Mouse (Mus musculus): ENCODE data around the gene Ttyh3. TPM values are rescaled to one million over a fixed set of nuclear protein-coding genes. Genes with fewer than 3 reads are reported as not detected.

Ttyh3 gene
- total and polyA plus RNA-seq, 2 experiments from 2014 or later: 56.6 to 196 TPM

DNA sequence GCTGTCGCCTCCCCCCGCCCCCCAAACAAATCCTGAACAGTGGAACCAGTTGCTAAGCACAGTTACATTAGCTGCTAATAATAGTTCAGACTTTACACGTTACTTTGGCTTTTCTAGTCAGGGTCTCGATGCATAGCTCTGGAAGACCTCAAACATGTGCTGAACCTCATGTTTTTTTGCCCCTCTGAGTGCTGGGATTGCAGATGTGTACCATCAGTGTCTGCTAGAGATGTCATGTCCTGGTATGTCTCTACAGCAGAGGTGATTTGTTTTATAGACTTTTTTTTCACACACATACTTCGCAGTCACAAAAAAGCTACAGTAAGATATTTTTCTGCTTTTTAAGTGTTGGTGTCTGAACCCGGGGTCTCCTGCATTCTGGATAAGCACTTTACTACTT is 23.3 kb upstream of the Ttyh3 start:
- no peak for DNase-seq (ENCODE audit: low spot score)
- TF ChIP-seq CTCF (IDR thresholded peaks at IDR 0.05): no peak
- H3K9ac ChIP-seq (replicated peaks; ENCODE audit: low read length, poor library complexity, severe bottlenecking): no peak overlapping the region
- 90% methylated on average over 6 of the region's 6 CpGs for WGBS
- no peaks in the 10 kb centered on the region for H3K4me1 ChIP-seq (ENCODE audit: insufficient read depth, low read length)
- H3K27me3 ChIP-seq (ENCODE audit: insufficient read depth, low read length): no peaks in the 10 kb centered on the region
- H3K4me3 ChIP-seq (ENCODE audit: low read depth, low read length): no peak overlapping the region
- H3K9me3 ChIP-seq (ENCODE audit: low read length): no peaks in the 10 kb centered on the region
- no peak for ATAC-seq (ENCODE audit: low FRiP score)
- H3K4me2 ChIP-seq (ENCODE audit: low read depth, low read length, poor library complexity, severe bottlenecking): no peak overlapping the region
- H3K36me3 ChIP-seq (ENCODE audit: insufficient read depth, low read length): peaks cover 47% of the 10 kb centered on the region
- H3K27ac ChIP-seq (ENCODE audit: low read depth, low read length): no peak overlapping the region

DNA sequence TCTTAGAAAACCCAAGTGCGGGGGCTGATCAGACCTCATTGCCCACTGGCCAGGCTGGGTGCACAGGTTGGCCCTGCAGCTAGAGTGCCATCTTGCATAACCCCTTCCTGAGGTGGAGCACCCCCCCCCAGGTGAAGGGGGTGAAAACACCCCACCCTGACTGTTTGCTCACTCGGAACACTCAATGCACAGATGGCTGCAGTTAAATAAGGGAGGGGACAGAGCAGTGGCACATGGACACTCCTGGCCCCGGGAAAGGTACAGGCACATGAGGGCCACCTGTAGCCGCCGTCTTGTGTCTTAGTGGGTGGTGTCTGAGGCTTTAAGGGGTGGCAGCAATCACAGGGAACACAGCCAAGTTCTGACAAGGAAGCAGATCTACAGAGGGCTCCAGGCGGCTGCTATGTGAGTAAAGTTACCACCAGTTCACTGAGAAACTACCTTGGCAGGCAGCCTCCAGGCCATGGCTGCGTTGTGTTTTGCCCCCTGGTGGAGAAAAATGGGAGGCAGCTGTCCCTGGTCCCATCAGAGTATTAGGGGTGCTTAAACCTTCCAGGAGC is 14.9 kb upstream of the Ttyh3 start:
- Histone ChIP-seq H3K36me3 (ENCODE audit: insufficient read depth, low read length) (peaks cover 21% of the 10 kb centered on the region), H3K27me3 (ENCODE audit: insufficient read depth, low read length) (no peaks in the 10 kb centered on the region), H3K27ac (ENCODE audit: low read depth, low read length) (0 out of 2 replicates have a peak overlapping the region, but pooled peaks have one; percentile 34), H3K4me3 (ENCODE audit: low read depth, low read length) (no peak overlapping the region), H3K9me3 (ENCODE audit: low read length) (no peaks in the 10 kb centered on the region), H3K9ac (replicated peaks; ENCODE audit: low read length, poor library complexity, severe bottlenecking) (no peak overlapping the region), H3K4me1 (ENCODE audit: insufficient read depth, low read length) (peaks cover 13% of the 10 kb centered on the region; the same call in 1 of the 2 replicates), H3K4me2 (ENCODE audit: low read depth, low read length, poor library complexity, severe bottlenecking) (no peak overlapping the region)
- 56% methylated on average over 7 of the region's 7 CpGs for WGBS
- peak; percentile 76 for DNase-seq (ENCODE audit: low spot score)
- no peak for ATAC-seq (ENCODE audit: low FRiP score)
- peak; percentile 79 for TF ChIP-seq CTCF (IDR thresholded peaks at IDR 0.05)

DNA sequence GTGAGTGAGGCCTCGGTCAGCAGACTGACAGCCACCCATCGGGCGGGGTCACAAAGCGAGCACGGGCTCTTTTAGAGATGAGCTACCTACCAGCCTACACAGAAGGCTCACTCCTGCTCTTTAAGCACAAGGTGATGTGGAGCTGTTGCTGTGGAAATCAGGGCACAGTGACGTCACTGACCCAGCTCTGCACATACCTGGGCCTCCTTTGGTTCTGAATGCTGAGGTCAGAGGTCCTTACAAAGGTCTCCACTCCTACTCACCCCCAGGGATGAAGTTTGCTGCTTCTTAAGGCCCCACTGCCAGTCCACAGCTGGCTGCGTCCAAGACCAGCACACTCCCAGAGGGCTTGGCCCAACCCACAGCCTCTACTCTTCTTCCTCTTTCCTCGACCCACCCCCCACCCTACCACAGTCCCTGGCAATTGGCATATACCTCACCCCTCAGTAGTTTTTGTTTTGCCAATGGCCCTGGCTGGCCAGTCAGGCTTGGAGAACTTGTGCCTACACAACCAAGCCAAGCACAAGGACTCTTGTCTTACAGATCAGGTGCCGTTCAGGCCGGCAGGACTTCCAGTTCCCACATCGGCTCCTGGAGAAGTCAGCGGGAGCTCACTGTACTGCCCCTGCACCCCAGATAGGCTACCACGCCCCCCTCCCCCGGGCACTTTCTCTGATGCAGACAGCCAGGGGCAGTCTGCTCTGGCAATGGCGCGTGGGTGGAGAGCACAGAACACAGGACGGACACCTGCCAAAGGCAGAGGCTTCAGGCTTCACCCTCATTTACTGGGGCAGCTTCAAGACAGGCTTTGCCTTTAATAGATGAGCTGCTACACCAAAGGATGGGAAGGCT is 14.1 kb upstream of the Ttyh3 start:
- Histone ChIP-seq H3K9ac (replicated peaks; ENCODE audit: low read length, poor library complexity, severe bottlenecking) (0 out of 2 replicates have a peak overlapping the region, but pooled peaks have one; percentile 19), H3K27me3 (ENCODE audit: insufficient read depth, low read length) (no peaks in the 10 kb centered on the region), H3K36me3 (ENCODE audit: insufficient read depth, low read length) (peaks cover 19% of the 10 kb centered on the region), H3K4me1 (ENCODE audit: insufficient read depth, low read length) (peaks cover 13% of the 10 kb centered on the region; the same call in 1 of the 2 replicates), H3K4me3 (ENCODE audit: low read depth, low read length) (no peak overlapping the region), H3K4me2 (ENCODE audit: low read depth, low read length, poor library complexity, severe bottlenecking) (no peak overlapping the region), H3K27ac (ENCODE audit: low read depth, low read length) (0 out of 2 replicates have a peak overlapping the region, but pooled peaks have one; percentile 34), H3K9me3 (ENCODE audit: low read length) (no peaks in the 10 kb centered on the region)
- 69% methylated on average over 17 of the region's 17 CpGs for WGBS
- no peak for DNase-seq (ENCODE audit: low spot score)
- no peak for ATAC-seq (ENCODE audit: low FRiP score)
- no peak for TF ChIP-seq CTCF (IDR thresholded peaks at IDR 0.05)

DNA sequence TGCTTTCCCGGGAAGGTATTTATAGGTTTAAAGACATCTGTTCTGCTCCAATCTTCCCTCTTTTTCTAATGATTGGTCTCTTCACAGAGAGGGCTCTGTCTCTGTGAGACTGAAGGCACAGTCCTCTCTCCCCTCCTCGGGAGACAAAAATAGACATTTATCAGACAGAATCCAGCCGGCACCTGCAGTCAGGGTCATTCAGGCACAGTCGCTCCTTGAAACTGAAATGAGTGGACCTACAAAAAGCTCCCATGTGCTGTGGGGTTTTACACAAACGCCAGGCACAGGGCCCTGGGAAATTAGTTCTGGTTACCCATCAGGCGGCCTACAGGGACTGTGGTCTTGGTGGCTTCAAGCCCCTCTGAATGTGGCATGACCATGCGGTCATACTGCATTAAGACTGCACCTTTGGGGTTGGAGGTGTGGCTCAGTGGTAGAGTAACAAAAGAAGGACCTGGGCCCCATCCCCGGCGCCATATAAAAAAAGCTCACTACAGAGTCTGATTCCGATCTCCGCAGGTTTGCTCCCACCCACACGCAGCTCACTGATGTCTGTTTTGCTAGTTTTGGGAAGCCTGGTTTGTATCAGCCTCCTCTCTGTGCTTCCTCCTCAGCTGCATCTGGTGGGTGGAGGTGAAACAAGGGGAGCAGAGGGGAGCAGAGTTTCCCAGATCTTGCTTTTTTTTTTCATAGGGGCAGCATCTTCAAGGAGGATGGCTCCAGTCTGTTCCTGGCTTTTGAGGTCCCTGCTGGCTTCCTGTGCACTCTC is 13.2 kb upstream of the Ttyh3 start:
- DNase-seq (ENCODE audit: low spot score) (no peak), ATAC-seq (ENCODE audit: low FRiP score) (no peak)
- H3K4me1 ChIP-seq (ENCODE audit: insufficient read depth, low read length): peaks cover 13% of the 10 kb centered on the region; the same call in 1 of the 2 replicates
- WGBS: 58% methylated on average over 12 of the region's 12 CpGs
- no peak for TF ChIP-seq CTCF (IDR thresholded peaks at IDR 0.05)
- H3K9ac ChIP-seq (replicated peaks; ENCODE audit: low read length, poor library complexity, severe bottlenecking): 0 out of 2 replicates have a peak overlapping the region, but pooled peaks have one; percentile 19
- peaks cover 19% of the 10 kb centered on the region for H3K36me3 ChIP-seq (ENCODE audit: insufficient read depth, low read length)
- H3K27ac ChIP-seq (ENCODE audit: low read depth, low read length): 0 out of 2 replicates have a peak overlapping the region, but pooled peaks have one; percentile 6
- H3K9me3 ChIP-seq (ENCODE audit: low read length): no peaks in the 10 kb centered on the region
- no peak overlapping the region for H3K4me3 ChIP-seq (ENCODE audit: low read depth, low read length)
- H3K4me2 ChIP-seq (ENCODE audit: low read depth, low read length, poor library complexity, severe bottlenecking): no peak overlapping the region
- H3K27me3 ChIP-seq (ENCODE audit: insufficient read depth, low read length): no peaks in the 10 kb centered on the region

DNA sequence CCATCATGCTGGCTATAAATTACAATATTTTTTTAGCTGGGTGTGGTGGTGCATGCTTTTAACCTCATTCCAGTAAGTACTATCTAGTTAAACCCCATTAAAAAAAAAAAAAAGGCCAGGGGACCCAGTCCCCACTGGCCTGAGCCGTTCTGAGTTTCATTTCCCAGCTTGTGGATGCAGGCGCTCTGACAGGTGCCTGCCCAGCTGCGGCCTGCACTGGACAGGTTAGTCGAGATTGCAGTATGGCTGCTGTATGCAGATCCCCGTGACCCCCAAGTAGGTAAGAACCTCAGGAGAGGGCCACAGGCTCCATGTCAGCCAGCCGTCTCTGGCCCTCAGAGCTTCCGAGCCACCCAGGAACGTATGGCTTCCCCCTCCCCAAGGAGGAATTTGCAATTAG is 12.6 kb upstream of the Ttyh3 start:
- Histone ChIP-seq H3K27me3 (ENCODE audit: insufficient read depth, low read length) (no peaks in the 10 kb centered on the region), H3K9ac (replicated peaks; ENCODE audit: low read length, poor library complexity, severe bottlenecking) (no peak overlapping the region), H3K4me1 (ENCODE audit: insufficient read depth, low read length) (peaks cover 13% of the 10 kb centered on the region; the same call in 1 of the 2 replicates), H3K36me3 (ENCODE audit: insufficient read depth, low read length) (peaks cover 19% of the 10 kb centered on the region), H3K9me3 (ENCODE audit: low read length) (no peaks in the 10 kb centered on the region), H3K4me2 (ENCODE audit: low read depth, low read length, poor library complexity, severe bottlenecking) (no peak overlapping the region), H3K27ac (ENCODE audit: low read depth, low read length) (0 out of 2 replicates have a peak overlapping the region, but pooled peaks have one; percentile 6), H3K4me3 (ENCODE audit: low read depth, low read length) (no peak overlapping the region)
- ATAC-seq (ENCODE audit: low FRiP score) (no peak), DNase-seq (ENCODE audit: low spot score) (no peak)
- WGBS: 80% methylated on average over 8 of the region's 8 CpGs
- TF ChIP-seq CTCF (IDR thresholded peaks at IDR 0.05): no peak

Data from midbrain, postnatal 0 days (tissue).